Mouse (Mus musculus) ZHBTc4 (cell line): ENCODE results near the gene Foxd1.
A peak's percentile ranks its signal among the peaks of the same experiment; 100 is the strongest.

Experiments used
- DNase-seq: peaks from one replicate; pipeline ENCODE4 v3.0.0-alpha.2; 2011; ENCODE audit warnings: low read depth, low spot score

Foxd1 gene

GRCm38 (mm10) chr13:98354090-98354801, at the start of gene Foxd1:
Foxd1 (plus strand) TSS chr13:98354242.
- peak; percentile 89 for DNase-seq

- DNase-seq = peak; percentile 63
Measured at GRCm38 (mm10) chr13:98305257-98305656, 48.8 kb upstream of the Foxd1 start.

- DNase-seq = peak; percentile 88
Measured at GRCm38 (mm10) chr13:98306393-98306792, 47.6 kb upstream of the Foxd1 start.

- peak; percentile 37 for DNase-seq
Measured at GRCm38 (mm10) chr13:98306852-98307475, 47.1 kb upstream of the Foxd1 start.

GRCm38 (mm10) chr13:98308004-98308403, 46.0 kb upstream of the Foxd1 start:
- DNase-seq = no peak

- DNase-seq = peak; percentile 38
Measured at GRCm38 (mm10) chr13:98308724-98309123, 45.3 kb upstream of the Foxd1 start.

- no peak for DNase-seq
Measured at GRCm38 (mm10) chr13:98311597-98311996, 42.4 kb upstream of the Foxd1 start.

GRCm38 (mm10) chr13:98313631-98314030, 40.4 kb upstream of the Foxd1 start:
- DNase-seq = no peak

GRCm38 (mm10) chr13:98315124-98315523, 38.9 kb upstream of the Foxd1 start:
- DNase-seq = no peak

- DNase-seq = peak; percentile 63
Measured at GRCm38 (mm10) chr13:98316140-98316479, 37.9 kb upstream of the Foxd1 start.

- peak; percentile 96 for DNase-seq
Measured at GRCm38 (mm10) chr13:98316480-98317245, 37.4 kb upstream of the Foxd1 start, which contains the start of gene Btf3. Btf3 (minus strand) TSS chr13:98317006.

- no peak for DNase-seq
Measured at GRCm38 (mm10) chr13:98317246-98317677, 36.8 kb upstream of the Foxd1 start.

- DNase-seq = no peak
Measured at GRCm38 (mm10) chr13:98317911-98318310, 36.1 kb upstream of the Foxd1 start.

- DNase-seq = no peak
Measured at GRCm38 (mm10) chr13:98325034-98325433, 29.0 kb upstream of the Foxd1 start.

- DNase-seq = peak; percentile 31
Measured at GRCm38 (mm10) chr13:98332106-98332505, 21.9 kb upstream of the Foxd1 start.

- DNase-seq = no peak
Measured at GRCm38 (mm10) chr13:98336205-98336604, 17.8 kb upstream of the Foxd1 start.

GRCm38 (mm10) chr13:98340506-98340905, 13.5 kb upstream of the Foxd1 start:
- DNase-seq = no peak

- no peak for DNase-seq
Measured at GRCm38 (mm10) chr13:98349491-98349890, 4.6 kb upstream of the Foxd1 start.

GRCm38 (mm10) chr13:98351527-98351926, 2.5 kb upstream of the Foxd1 start:
- peak; percentile 72 for DNase-seq

GRCm38 (mm10) chr13:98352381-98352975, 1.6 kb upstream of the Foxd1 start:
- no peak for DNase-seq

GRCm38 (mm10) chr13:98353709-98354089, 343 bp upstream of the Foxd1 start:
- no peak for DNase-seq
